Mouse (Mus musculus): Measurements from ENCODE around the gene Bysl.
"Not testable (repeated sequence)": the region's sequence is repeated elsewhere in the genome, so short reads cannot be mapped to it uniquely, and the experiment has no call there.

Gene Bysl

GRCm38 (mm10) chr17:47618556-47619311 is 7.4 kb upstream of the Bysl start:
- no peak for DNase-seq (ENCODE audit: low spot score)

GRCm38 (mm10) chr17:47617605-47618307 is 6.5 kb upstream of the Bysl start:
- DNase-seq (ENCODE audit: low spot score), result peak; percentile 61

GRCm38 (mm10) chr17:47616652-47617051 is 5.4 kb upstream of the Bysl start:
- no peak for DNase-seq (ENCODE audit: low spot score)

- DNase-seq (ENCODE audit: low spot score), result no peak
Observed at GRCm38 (mm10) chr17:47616119-47616518, 4.8 kb upstream of the Bysl start.

- DNase-seq (ENCODE audit: low spot score), result no peak
Observed at GRCm38 (mm10) chr17:47614018-47614417, 2.7 kb upstream of the Bysl start.

- no peak for DNase-seq (ENCODE audit: low spot score)
Observed at GRCm38 (mm10) chr17:47611661-47611982, 330 bp upstream of the Bysl start.

- no peak for DNase-seq (ENCODE audit: low spot score)
Observed at GRCm38 (mm10) chr17:47609182-47609581, 2.1 kb downstream of the Bysl start.

- no peak for DNase-seq (ENCODE audit: low spot score)
Observed at GRCm38 (mm10) chr17:47606220-47606619, 5.1 kb downstream of the Bysl start.

GRCm38 (mm10) chr17:47602289-47602688 is 9.0 kb downstream of the Bysl start:
- DNase-seq (ENCODE audit: low spot score), result no peak

GRCm38 (mm10) chr17:47601389-47601755 is 9.9 kb downstream of the Bysl start:
- DNase-seq (ENCODE audit: low spot score), result no peak

GRCm38 (mm10) chr17:47600601-47601388 is 10.5 kb downstream of the Bysl start:
- DNase-seq (ENCODE audit: low spot score), result no peak

GRCm38 (mm10) chr17:47599511-47600297 is 11.6 kb downstream of the Bysl start:
- no peak for DNase-seq (ENCODE audit: low spot score)

- DNase-seq (ENCODE audit: low spot score), result not testable (repeated sequence)
Observed at GRCm38 (mm10) chr17:47598580-47599304, 12.6 kb downstream of the Bysl start.

- DNase-seq (ENCODE audit: low spot score), result peak; percentile 72
Observed at GRCm38 (mm10) chr17:47597838-47598579, 13.3 kb downstream of the Bysl start.

GRCm38 (mm10) chr17:47597261-47597660 is 14.0 kb downstream of the Bysl start:
- DNase-seq (ENCODE audit: low spot score), result no peak

GRCm38 (mm10) chr17:47596839-47597164 is 14.5 kb downstream of the Bysl start:
- no peak for DNase-seq (ENCODE audit: low spot score)

GRCm38 (mm10) chr17:47596162-47596838 is 15.0 kb downstream of the Bysl start:
- DNase-seq (ENCODE audit: low spot score), result no peak

GRCm38 (mm10) chr17:47595248-47596161 is 15.8 kb downstream of the Bysl start:
- peak; percentile 51 for DNase-seq (ENCODE audit: low spot score)

GRCm38 (mm10) chr17:47594969-47595247 is 16.4 kb downstream of the Bysl start:
- no peak for DNase-seq (ENCODE audit: low spot score)
